Mouse (Mus musculus) testis, adult 2 months (tissue): ENCODE measurements around the gene Spats2l.

ENCODE experiments used
- CTCF ChIP-seq: fragments of 200-500 bp; IDR thresholded peaks from 2 replicates; pipeline ENCODE4 v1.5.1; 2012; ENCODE audit warnings: low read depth, mild to moderate bottlenecking, inconsistent platforms, low read length, moderate library complexity; ENCODE audit not compliant: control insufficient read depth, insufficient read depth, insufficient replicate concordance
- POLR2A ChIP-seq: fragments of 200-500 bp; IDR thresholded peaks from 2 replicates; pipeline ENCODE4 v1.6.1; 2012; ENCODE audit warnings: low read depth, mild to moderate bottlenecking, inconsistent platforms, low read length, moderate library complexity; ENCODE audit not compliant: control insufficient read depth

DNA sequence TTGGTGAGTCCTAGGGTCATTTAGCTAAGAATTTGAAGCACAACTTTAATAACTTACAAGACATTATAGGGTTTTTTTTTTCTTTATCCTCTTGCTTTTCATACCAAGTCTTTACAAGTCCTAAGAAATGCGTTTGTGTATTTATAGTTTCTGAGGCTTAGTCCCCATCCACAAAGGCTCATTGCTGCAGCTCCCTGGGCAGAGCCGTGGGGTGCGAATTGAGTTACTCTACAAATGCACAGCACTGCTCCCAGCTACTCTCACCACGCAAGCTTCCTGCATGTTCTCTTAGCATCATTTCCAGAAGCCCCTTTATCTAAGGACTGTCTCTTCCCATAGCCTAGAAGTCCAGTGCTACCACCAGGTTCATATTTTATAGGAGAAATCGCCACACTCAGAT, 175.8 kb downstream of the Spats2l start:
- no peak for TF ChIP-seq POLR2A
- no peak for TF ChIP-seq CTCF
